Mouse (Mus musculus): Measurements from ENCODE around the gene Degs2. TPM values are rescaled to one million over a fixed set of nuclear protein-coding genes. Genes with fewer than 3 reads are reported as not detected.

The Degs2 gene
- polyA plus RNA-seq (2016; fragmentation: Nextera tagmentation; extraction: Ambion mirVana), result 2.5 and 2.7 TPM in 2 replicates

GRCm38 (mm10) chr12:108702185-108702584 lies at the start of gene Degs2:
Gene Degs2, minus strand, starts transcription at chr12:108702315.
- WGBS, result 1% methylated on average over 32 of the region's 32 CpGs
- H3K4me1 ChIP-seq, result peaks cover 8% of the 10 kb centered on the region; the same call in 1 of the 2 replicates
- H3K27me3 ChIP-seq, result peaks cover 54% of the 10 kb centered on the region
- H3K9me3 ChIP-seq, result no peaks in the 10 kb centered on the region
- no peak within 1 kb of the TSS for H3K27ac ChIP-seq (replicated peaks)
- no peak within 1 kb of the TSS for H3K9ac ChIP-seq (replicated peaks)
- H3K4me3 ChIP-seq, result peak within 1 kb of the TSS; percentile 28
- H3K36me3 ChIP-seq, result no peaks in the 10 kb centered on the region
- peak within 1 kb of the TSS; percentile 45 for H3K4me2 ChIP-seq (replicated peaks)
- no peak for ATAC-seq (ENCODE audit: low FRiP score, low read depth)

- Histone ChIP-seq H3K9me3 (no peaks in the 10 kb centered on the region), H3K4me1 (peaks cover 5% of the 10 kb centered on the region; the same call in 1 of the 2 replicates), H3K27me3 (no peaks in the 10 kb centered on the region), H3K9ac (replicated peaks) (no peak overlapping the region), H3K27ac (replicated peaks) (no peak overlapping the region), H3K36me3 (no peaks in the 10 kb centered on the region), H3K4me3 (no peak overlapping the region), H3K4me2 (replicated peaks) (no peak overlapping the region)
- no peak for ATAC-seq (ENCODE audit: low FRiP score, low read depth)
- WGBS, result 39% methylated on average over 9 of the region's 9 CpGs
Measured at GRCm38 (mm10) chr12:108751790-108752189, 49.7 kb upstream of the Degs2 start.

GRCm38 (mm10) chr12:108750226-108750625 lies 48.1 kb upstream of the Degs2 start:
- H3K27me3 ChIP-seq, result no peaks in the 10 kb centered on the region
- no peak overlapping the region for H3K9ac ChIP-seq (replicated peaks)
- 79% methylated on average over 3 of the region's 3 CpGs for WGBS
- no peak overlapping the region for H3K4me2 ChIP-seq (replicated peaks)
- H3K4me1 ChIP-seq, result peaks cover 5% of the 10 kb centered on the region; the same call in 1 of the 2 replicates
- H3K4me3 ChIP-seq, result no peak overlapping the region
- no peak for ATAC-seq (ENCODE audit: low FRiP score, low read depth)
- no peaks in the 10 kb centered on the region for H3K36me3 ChIP-seq
- no peaks in the 10 kb centered on the region for H3K9me3 ChIP-seq
- H3K27ac ChIP-seq (replicated peaks), result no peak overlapping the region

- no peaks in the 10 kb centered on the region for H3K9me3 ChIP-seq
- H3K27ac ChIP-seq (replicated peaks), result no peak overlapping the region
- H3K4me2 ChIP-seq (replicated peaks), result no peak overlapping the region
- no peak for ATAC-seq (ENCODE audit: low FRiP score, low read depth)
- H3K4me1 ChIP-seq, result peaks cover 5% of the 10 kb centered on the region; the same call in 1 of the 2 replicates
- no peaks in the 10 kb centered on the region for H3K27me3 ChIP-seq
- no peak overlapping the region for H3K4me3 ChIP-seq
- 87% methylated on average over 9 of the region's 9 CpGs for WGBS
- no peak overlapping the region for H3K9ac ChIP-seq (replicated peaks)
- H3K36me3 ChIP-seq, result no peaks in the 10 kb centered on the region
Measured at GRCm38 (mm10) chr12:108749454-108749853, 47.3 kb upstream of the Degs2 start.

GRCm38 (mm10) chr12:108749019-108749418 lies 46.9 kb upstream of the Degs2 start:
- Histone ChIP-seq H3K4me1 (peaks cover 5% of the 10 kb centered on the region; the same call in 1 of the 2 replicates), H3K36me3 (no peaks in the 10 kb centered on the region), H3K27me3 (no peaks in the 10 kb centered on the region), H3K27ac (replicated peaks) (no peak overlapping the region), H3K4me3 (no peak overlapping the region), H3K9ac (replicated peaks) (no peak overlapping the region), H3K4me2 (replicated peaks) (no peak overlapping the region), H3K9me3 (no peaks in the 10 kb centered on the region)
- 57% methylated on average over 6 of the region's 6 CpGs for WGBS
- ATAC-seq (ENCODE audit: low FRiP score, low read depth), result no peak

GRCm38 (mm10) chr12:108745990-108746389 lies 43.9 kb upstream of the Degs2 start:
- Histone ChIP-seq H3K27ac (replicated peaks) (no peak overlapping the region), H3K36me3 (no peaks in the 10 kb centered on the region), H3K4me1 (no peaks in the 10 kb centered on the region), H3K9me3 (no peaks in the 10 kb centered on the region), H3K27me3 (no peaks in the 10 kb centered on the region), H3K4me3 (no peak overlapping the region), H3K4me2 (replicated peaks) (no peak overlapping the region), H3K9ac (replicated peaks) (no peak overlapping the region)
- no peak for ATAC-seq (ENCODE audit: low FRiP score, low read depth)

- Histone ChIP-seq H3K9me3 (no peaks in the 10 kb centered on the region), H3K27me3 (no peaks in the 10 kb centered on the region), H3K4me3 (no peak overlapping the region), H3K4me1 (no peaks in the 10 kb centered on the region), H3K27ac (replicated peaks) (no peak overlapping the region), H3K36me3 (no peaks in the 10 kb centered on the region), H3K4me2 (replicated peaks) (no peak overlapping the region), H3K9ac (replicated peaks) (no peak overlapping the region)
- WGBS, result 90% methylated on average over 4 of the region's 4 CpGs
- ATAC-seq (ENCODE audit: low FRiP score, low read depth), result no peak
Measured at GRCm38 (mm10) chr12:108742241-108742640, 40.1 kb upstream of the Degs2 start.

GRCm38 (mm10) chr12:108741472-108741871 lies 39.4 kb upstream of the Degs2 start:
- Histone ChIP-seq H3K36me3 (no peaks in the 10 kb centered on the region), H3K27me3 (no peaks in the 10 kb centered on the region), H3K4me2 (replicated peaks) (no peak overlapping the region), H3K9me3 (no peaks in the 10 kb centered on the region), H3K4me1 (no peaks in the 10 kb centered on the region), H3K27ac (replicated peaks) (no peak overlapping the region), H3K4me3 (no peak overlapping the region), H3K9ac (replicated peaks) (no peak overlapping the region)
- no peak for ATAC-seq (ENCODE audit: low FRiP score, low read depth)
- WGBS, result 82% methylated on average over 2 of the region's 2 CpGs

- no peaks in the 10 kb centered on the region for H3K4me1 ChIP-seq
- H3K36me3 ChIP-seq, result no peaks in the 10 kb centered on the region
- H3K9ac ChIP-seq (replicated peaks), result no peak overlapping the region
- H3K4me3 ChIP-seq, result no peak overlapping the region
- H3K27me3 ChIP-seq, result no peaks in the 10 kb centered on the region
- no peaks in the 10 kb centered on the region for H3K9me3 ChIP-seq
- H3K4me2 ChIP-seq (replicated peaks), result no peak overlapping the region
- 93% methylated on average over 12 of the region's 12 CpGs for WGBS
- ATAC-seq (ENCODE audit: low FRiP score, low read depth), result no peak
- H3K27ac ChIP-seq (replicated peaks), result no peak overlapping the region
Measured at GRCm38 (mm10) chr12:108738745-108739144, 36.6 kb upstream of the Degs2 start.

- Histone ChIP-seq H3K36me3 (no peaks in the 10 kb centered on the region), H3K27me3 (no peaks in the 10 kb centered on the region), H3K4me1 (no peaks in the 10 kb centered on the region), H3K9me3 (no peaks in the 10 kb centered on the region), H3K27ac (replicated peaks) (no peak overlapping the region), H3K9ac (replicated peaks) (no peak overlapping the region), H3K4me3 (no peak overlapping the region), H3K4me2 (replicated peaks) (no peak overlapping the region)
- 91% methylated on average over 7 of the region's 7 CpGs for WGBS
- no peak for ATAC-seq (ENCODE audit: low FRiP score, low read depth)
Measured at GRCm38 (mm10) chr12:108737838-108738237, 35.7 kb upstream of the Degs2 start.

- Histone ChIP-seq H3K27ac (replicated peaks) (no peak overlapping the region), H3K4me2 (replicated peaks) (no peak overlapping the region)
- no peak for ATAC-seq (ENCODE audit: low FRiP score, low read depth)
Measured at GRCm38 (mm10) chr12:108734386-108734785, 32.3 kb upstream of the Degs2 start.

GRCm38 (mm10) chr12:108723841-108724240 lies 21.7 kb upstream of the Degs2 start:
- WGBS, result 93% methylated on average over 3 of the region's 3 CpGs
- no peaks in the 10 kb centered on the region for H3K9me3 ChIP-seq
- H3K27me3 ChIP-seq, result no peaks in the 10 kb centered on the region
- no peak overlapping the region for H3K4me2 ChIP-seq (replicated peaks)
- H3K27ac ChIP-seq (replicated peaks), result no peak overlapping the region
- H3K36me3 ChIP-seq, result no peaks in the 10 kb centered on the region
- no peak overlapping the region for H3K4me3 ChIP-seq
- H3K9ac ChIP-seq (replicated peaks), result no peak overlapping the region
- ATAC-seq (ENCODE audit: low FRiP score, low read depth), result no peak
- no peaks in the 10 kb centered on the region for H3K4me1 ChIP-seq

More at GRCm38 (mm10) chr12:108734386-108734785, 32.3 kb upstream of the Degs2 start:
- WGBS, result 90% methylated on average over 2 of the region's 2 CpGs
- H3K9me3 ChIP-seq, result no peaks in the 10 kb centered on the region
- no peak overlapping the region for H3K4me3 ChIP-seq
- no peak overlapping the region for H3K9ac ChIP-seq (replicated peaks)
- no peaks in the 10 kb centered on the region for H3K36me3 ChIP-seq
- no peaks in the 10 kb centered on the region for H3K4me1 ChIP-seq
- no peaks in the 10 kb centered on the region for H3K27me3 ChIP-seq

- H3K4me1 ChIP-seq, result no peaks in the 10 kb centered on the region
- no peak overlapping the region for H3K4me3 ChIP-seq
- no peak overlapping the region for H3K9ac ChIP-seq (replicated peaks)
- WGBS, result 94% methylated on average over 4 of the region's 4 CpGs
- ATAC-seq (ENCODE audit: low FRiP score, low read depth), result no peak
- no peak overlapping the region for H3K27ac ChIP-seq (replicated peaks)
- no peak overlapping the region for H3K4me2 ChIP-seq (replicated peaks)
- no peaks in the 10 kb centered on the region for H3K36me3 ChIP-seq
- no peaks in the 10 kb centered on the region for H3K27me3 ChIP-seq
- H3K9me3 ChIP-seq, result no peaks in the 10 kb centered on the region
Measured at GRCm38 (mm10) chr12:108722464-108722863, 20.3 kb upstream of the Degs2 start.

All from midbrain, embryonic 12.5 days (tissue).